Mouse (Mus musculus) R1 (cell line): ENCODE data around the gene Ppy.

Experiments
- DNase-seq: peaks from one replicate; pipeline ENCODE4 v3.0.0-alpha.2; 2018; ENCODE audit warnings: low read depth, low spot score

Gene Ppy

GRCm38 (mm10) chr11:102101219-102101618 is at the start of gene Ppy:
Gene Ppy, minus strand, starts transcription at chr11:102101319.
- DNase-seq: no peak

DNA sequence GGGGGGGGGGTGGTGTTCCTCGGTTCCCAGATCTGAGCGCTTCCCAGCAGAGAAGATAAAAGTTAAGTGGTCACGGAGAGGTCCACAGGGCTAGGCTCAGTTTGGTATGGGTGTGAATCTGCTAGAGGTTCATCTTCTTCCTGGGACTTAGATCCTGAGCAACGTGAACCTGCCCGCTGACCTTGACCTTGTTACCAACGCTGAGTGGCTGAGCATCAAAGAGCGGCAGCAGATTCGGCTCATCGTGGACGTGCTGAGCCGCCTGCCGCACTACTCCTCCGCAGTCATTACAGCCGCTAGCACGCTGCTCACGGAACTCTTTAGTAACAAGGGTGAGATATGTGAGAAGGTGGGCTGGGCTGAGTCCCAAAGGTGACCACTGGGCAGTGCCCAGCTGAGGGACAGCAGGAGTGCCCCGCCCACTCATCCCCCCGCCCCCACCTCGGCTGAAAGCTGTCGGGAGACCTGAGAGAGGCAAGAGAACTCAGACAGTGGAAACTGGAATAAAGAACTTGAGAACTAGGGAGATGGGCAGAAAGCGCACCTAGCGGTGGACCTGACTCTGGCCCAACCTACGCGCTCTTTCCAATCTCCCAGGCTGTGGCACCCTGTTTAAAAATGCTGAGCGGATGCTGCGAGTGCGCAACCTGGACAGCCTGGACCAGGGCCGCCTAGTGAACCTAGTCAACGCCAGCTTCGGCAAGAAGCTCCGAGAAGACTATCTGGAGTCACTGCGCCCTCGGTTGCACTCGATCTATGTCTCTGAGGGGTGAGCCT is 46.3 kb upstream of the Ppy start:
- peak; percentile 44 for DNase-seq

- DNase-seq: no peak
These were observed 45.4 kb upstream of the Ppy start for GRCm38 (mm10) chr11:102146531-102146930.

DNA sequence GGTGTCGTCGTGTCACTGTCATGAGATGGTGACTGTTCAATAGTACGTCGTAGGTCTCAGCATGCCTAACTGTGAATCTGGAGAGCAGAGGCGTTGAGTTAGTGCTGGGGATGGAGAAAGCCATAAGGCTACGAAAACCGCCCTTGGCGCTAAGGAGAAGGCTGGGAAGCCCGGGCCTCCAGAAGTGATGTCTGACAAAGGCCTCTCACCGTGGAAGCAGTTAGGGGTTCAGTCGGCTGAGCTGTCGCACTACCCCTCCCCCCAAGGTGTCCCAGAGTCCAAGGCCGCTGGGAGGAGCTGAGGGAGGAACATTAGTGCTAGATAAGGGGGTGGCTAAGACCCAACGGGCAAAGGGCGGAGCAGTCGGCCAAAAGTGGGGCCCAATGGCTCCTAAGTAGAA is 44.9 kb upstream of the Ppy start:
- DNase-seq: peak; percentile 39

- no peak for DNase-seq
These were observed 44.4 kb upstream of the Ppy start, which contains the start of gene Nags for GRCm38 (mm10) chr11:102145471-102146001. Gene Nags, plus strand, starts transcription at chr11:102145513.

DNA sequence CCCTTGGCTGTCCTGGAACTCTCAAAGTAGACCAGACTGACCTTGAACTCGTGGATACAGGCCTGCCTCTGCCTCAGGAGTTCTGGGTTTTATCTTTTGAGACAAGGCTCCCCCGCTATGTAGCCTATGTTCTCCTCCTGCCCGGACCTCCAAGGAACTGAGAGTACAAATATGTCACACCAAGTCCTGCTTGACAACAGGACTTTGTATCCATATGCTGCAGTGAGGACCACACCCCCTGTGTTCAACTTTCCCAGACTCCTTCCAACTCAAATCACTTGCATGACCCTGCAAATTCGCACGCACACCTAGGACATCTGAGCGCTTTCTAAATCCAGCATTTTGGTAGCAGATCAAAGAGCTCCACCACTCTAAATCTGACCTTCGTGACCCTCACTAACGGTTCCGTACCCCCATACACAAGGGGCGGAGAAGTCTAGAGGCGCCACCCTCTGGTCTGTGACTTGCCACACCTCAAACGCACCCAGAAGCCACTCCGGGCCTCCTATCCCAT is 43.9 kb upstream of the Ppy start:
- DNase-seq: peak; percentile 62

- DNase-seq: no peak
These were observed 41.2 kb upstream of the Ppy start for GRCm38 (mm10) chr11:102142355-102142754.

- peak; percentile 79 for DNase-seq
These were observed 39.4 kb upstream of the Ppy start for GRCm38 (mm10) chr11:102140508-102140907.

- DNase-seq: peak; percentile 80
These were observed 37.3 kb upstream of the Ppy start for GRCm38 (mm10) chr11:102138447-102138740.

DNA sequence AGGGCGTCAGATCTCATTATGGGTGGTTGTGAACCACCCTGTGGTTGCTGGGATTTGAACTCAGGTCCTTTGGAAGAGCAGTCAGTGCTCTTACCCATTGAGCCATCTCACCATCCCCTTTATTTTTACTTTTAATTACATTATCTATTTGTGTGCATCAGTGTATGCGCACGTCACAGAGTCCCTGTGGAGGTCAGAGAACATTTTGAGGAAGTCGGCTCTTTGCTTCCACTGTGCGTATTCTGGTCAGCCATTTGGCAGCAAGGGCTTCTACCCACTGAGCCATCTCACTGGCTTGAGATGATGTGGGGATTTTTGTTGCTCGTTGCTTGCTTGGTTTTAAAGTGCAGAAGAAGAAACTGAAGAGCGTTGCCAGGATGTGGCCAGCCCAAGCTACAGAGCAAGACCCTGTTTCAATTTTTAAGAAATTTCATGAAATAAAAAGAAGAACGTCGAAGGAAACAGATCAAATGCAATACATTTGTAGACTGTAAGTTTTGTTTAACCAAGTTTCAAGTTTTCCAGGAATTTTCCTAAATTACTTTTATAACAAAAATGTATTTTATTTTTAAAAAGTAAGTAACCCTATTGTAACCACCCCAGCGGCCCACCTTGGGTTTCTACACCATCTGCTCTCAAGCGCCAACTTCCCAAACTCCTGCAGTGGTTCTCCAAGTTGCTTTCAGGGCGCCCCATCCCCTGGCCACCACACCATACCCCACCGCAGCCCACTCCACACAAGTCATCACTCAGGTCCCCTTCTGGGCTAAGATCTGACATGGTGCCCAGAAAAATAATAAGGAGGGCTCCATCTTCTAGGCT is 36.7 kb upstream of the Ppy start:
- DNase-seq: no peak

GRCm38 (mm10) chr11:102134516-102134915 is 33.4 kb upstream of the Ppy start:
- DNase-seq: peak; percentile 28

- no peak for DNase-seq
These were observed 16.3 kb upstream of the Ppy start for GRCm38 (mm10) chr11:102117386-102117785.

GRCm38 (mm10) chr11:102116241-102116640 is 15.1 kb upstream of the Ppy start:
- no peak for DNase-seq

DNA sequence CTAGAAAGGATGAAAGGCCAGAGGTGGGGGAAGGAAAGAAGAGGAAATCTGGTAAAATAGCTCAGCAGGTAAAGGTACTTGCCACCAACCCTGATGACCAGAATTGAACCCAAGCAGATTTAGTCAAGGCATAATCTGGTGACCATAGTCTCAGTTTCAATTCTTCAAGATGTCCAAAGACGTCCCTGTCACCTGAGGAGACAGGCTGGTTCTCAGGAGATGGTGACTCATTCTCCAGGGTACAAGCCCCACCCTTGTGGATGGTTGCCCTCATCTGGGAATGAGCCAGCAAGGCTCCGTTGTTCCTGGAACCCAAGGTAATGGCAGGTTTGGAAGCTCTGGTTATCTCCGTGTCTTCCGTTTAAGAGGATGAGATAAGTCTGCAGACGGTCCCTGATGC is 10.5 kb upstream of the Ppy start:
- DNase-seq: no peak

GRCm38 (mm10) chr11:102107732-102108131 is 6.6 kb upstream of the Ppy start, which contains the start of gene Pyy:
Gene Pyy, minus strand, starts transcription at chr11:102107832.
- no peak for DNase-seq

DNA sequence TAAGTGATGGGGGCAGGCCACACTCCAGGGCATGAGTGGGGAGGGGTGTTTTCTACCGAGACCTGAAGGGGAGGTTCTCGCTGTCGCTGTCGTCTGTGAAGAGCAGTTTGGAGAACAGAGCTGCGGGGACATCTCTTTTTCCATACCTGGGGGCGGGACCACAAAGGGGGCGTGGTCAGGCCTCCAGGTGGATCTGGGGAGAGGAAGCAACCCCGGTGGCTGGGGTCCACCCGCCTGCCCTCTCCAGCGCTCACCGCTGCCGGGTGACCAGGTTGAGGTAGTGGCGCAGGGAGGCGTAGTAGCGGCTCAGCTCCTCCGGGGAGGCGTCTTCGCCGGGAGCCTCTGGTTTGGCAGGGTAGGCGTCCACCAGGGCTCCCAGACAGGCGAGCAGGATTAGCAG is 5.8 kb upstream of the Ppy start:
- DNase-seq: peak; percentile 55

- DNase-seq: peak; percentile 75
These were observed 1.6 kb upstream of the Ppy start for GRCm38 (mm10) chr11:102102485-102103258.

DNA sequence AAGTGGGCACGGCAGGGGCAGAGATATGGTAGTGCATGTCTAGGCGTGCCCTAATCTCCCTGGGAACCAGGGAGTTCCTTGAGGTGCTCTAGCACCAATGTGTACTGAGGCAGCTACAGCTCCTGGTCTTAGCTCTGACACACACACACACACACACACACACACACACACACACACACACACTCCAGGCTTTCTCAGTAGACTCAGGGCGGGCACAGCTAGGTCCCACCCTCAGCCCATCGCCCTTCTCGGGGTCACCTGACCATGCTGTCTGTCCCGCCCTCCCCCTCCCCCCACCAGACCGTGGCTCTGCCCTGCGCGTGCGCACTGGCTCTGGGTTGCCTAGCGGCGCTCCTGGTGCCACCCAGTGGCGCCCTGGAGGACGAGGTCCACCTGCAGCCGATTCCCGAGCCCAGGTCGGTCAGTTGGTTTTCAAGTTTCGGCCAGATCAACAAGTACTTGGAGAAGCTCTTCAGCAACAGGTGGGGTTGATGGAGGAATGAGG is 4.2 kb downstream of the Ppy start:
- peak; percentile 90 for DNase-seq

DNA sequence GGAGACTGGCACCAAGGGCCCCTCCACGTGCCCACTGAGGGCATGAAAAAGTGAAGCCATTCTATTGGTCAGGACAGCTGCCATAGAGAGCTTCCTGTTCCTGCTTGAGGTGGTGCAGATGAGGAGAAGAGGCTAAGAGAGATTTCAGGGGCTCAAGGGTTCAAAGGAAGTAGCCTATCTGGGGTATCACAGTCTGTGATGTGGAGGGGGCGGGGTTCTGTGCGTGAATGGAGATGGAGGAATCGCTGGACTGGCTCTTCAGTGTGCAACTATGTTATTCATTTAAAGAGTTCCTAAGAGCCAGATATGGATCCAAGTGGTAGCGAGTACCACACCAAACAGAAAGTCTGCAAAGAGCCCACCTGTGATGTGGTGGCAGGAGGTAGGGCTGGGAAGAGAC is 4.7 kb downstream of the Ppy start:
- no peak for DNase-seq

DNA sequence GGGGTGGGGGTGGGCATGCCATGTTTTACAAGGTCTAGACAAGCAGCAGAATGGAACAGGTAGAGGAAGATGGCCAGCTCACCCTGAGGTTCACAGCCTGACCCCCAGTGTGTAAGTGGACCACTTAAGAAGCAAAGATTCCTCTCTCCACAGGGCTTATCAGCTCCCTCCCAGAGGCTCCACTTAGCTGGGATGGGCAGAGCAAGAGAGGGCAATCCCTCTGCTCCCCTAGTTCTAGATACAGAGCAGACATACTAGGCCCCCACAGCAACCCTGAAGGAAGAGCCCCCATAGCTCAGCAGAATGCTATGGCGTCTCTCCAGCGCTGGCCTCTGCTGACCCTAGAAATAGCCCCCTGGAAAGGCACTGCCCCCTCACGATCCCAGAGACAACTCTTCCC is 5.4 kb downstream of the Ppy start:
- no peak for DNase-seq

DNA sequence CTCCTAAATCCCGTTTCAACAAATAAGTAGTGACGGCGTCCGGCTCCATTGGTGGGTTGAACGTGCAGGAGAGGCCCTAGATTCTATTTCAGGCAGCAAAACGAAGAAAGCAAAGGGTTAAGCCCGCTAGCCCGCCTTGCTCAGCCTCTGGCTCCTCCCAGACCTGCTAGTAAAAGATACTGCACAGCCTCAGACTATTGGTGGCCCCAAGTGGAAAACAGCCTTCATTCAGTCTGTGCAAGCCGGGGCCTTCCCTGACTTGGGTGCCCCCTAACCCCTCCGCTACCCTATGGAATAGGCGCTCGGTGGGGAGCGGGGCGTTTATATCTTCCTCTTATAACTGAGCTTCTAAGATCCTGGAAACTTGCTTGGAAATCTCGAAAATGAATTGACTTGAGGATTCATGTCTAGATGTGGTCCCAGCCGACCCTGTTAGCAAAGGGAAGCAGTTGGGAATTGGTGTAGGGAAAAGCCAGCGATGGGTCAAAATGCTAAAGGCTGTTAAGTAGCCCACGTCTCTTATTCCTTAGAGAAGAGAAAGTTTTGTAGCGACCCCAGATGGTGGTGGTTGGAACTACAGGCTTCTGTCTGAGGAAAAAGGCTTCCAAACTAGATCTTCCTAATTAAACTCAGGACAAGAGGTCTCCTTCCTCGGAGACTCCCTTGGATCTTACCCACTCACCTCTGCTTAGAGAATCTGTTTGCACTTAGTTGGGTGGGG is 11.9 kb downstream of the Ppy start:
- DNase-seq: peak; percentile 84
